Mouse (Mus musculus) CD4-positive naive resting alpha-beta T cell, adult 76 days (primary cell): ENCODE data around the gene Setmar. TPM values are rescaled to one million over a fixed set of nuclear protein-coding genes. Genes with fewer than 3 reads are reported as not detected.

Experiments
- total RNA-seq: library from RNA; stranded (reverse); gene quantifications from one replicate; pipeline ENCODE4 v1.2.4, GENCODE M21; 2023

The Setmar gene
- 4.4 TPM for total RNA-seq

GRCm38 (mm10) chr6:108064918-108065526 is at the start of gene Setmar:
Gene Setmar (plus strand): TSS chr6:108065045.

Other genes with a start within 250 kb of the Setmar start
- 20.1 TPM for gene Sumf1, start 120.5 kb downstream of the Setmar start, total RNA-seq
- 137 TPM for gene Itpr1, start 148.1 kb downstream of the Setmar start, total RNA-seq